Mouse (Mus musculus) brain, adult 2 months (tissue): ENCODE results near the gene St6galnac1.
"Not testable (repeated sequence)": the region's sequence is repeated elsewhere in the genome, so short reads cannot be mapped to it uniquely, and the experiment has no call there.

Experiments
- DNase-seq: peaks from one replicate; pipeline ENCODE4 v3.0.0; 2011; ENCODE audit warnings: low read depth, low spot score

Gene St6galnac1

DNA sequence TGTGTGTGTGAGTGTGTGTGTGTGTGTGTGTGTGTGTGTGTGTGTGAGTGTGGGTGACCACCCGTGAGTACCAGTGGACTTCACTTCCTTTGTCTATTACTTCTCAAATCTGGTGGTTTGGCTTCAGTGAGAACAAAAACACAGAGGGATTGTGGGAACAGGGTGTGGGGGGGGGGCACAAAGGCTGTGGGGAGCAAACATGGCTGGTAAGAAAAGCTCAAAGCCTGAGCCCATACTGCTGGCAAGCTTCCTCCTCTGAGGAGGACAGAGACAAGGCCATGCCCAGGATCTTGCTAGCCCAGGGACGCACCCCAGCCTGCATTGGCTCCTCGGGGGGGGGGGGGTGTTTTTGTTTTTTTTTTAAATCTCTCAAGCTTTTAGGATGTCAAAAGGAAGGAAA is 32.2 kb upstream of the St6galnac1 start:
- no peak for DNase-seq

GRCm38 (mm10) chr11:116807116-116807515 is 31.8 kb upstream of the St6galnac1 start:
- no peak for DNase-seq

GRCm38 (mm10) chr11:116806136-116807071 is 31.1 kb upstream of the St6galnac1 start:
- DNase-seq: no peak

GRCm38 (mm10) chr11:116802709-116803108 is 27.4 kb upstream of the St6galnac1 start:
- DNase-seq: no peak

- no peak for DNase-seq
Measured at GRCm38 (mm10) chr11:116801106-116801505, 25.8 kb upstream of the St6galnac1 start.

DNA sequence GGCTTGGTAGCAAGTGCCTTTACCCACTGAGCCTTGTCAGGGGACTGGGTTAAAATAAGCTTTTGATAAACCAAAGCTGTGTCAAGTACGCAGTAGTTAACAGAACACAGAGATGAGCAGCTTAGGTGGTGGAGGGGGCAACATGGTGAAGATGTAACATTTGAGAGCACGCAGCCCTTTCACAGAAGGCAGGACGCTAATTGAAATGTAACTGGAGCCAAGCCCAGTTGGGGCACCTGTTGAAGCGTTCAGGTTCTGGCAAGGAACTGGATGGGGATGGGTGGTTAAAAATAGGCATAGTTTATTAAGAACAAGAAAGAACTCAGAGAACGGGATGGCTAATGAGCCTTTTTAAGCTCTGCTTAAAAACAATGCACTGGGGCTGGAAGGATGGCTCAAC is 24.1 kb upstream of the St6galnac1 start:
- peak; percentile 33 for DNase-seq

DNA sequence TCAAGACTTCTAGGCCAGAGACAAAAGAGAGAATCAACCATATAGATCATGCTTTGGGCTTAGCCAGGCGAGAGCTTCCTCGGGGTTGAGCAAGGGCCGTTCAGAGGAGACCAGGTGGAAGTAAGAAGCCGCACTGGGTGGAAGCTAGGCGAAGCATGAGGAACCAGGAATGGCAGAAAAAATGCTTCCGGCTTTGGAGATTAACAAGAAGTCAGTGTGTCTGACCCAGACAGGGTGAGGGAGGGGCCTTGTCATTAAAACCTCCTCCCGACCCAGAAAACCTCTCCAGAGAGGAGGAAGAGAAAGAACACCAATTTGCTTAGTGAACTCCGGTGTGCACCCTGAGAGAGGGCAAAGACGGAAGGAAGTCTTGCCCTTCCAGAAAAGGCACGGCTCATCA is 8.9 kb upstream of the St6galnac1 start:
- DNase-seq: no peak

GRCm38 (mm10) chr11:116782737-116783145 is 7.4 kb upstream of the St6galnac1 start:
- peak; percentile 13 for DNase-seq

- no peak for DNase-seq
Measured at GRCm38 (mm10) chr11:116773205-116773604, 2.1 kb downstream of the St6galnac1 start.

GRCm38 (mm10) chr11:116769873-116770272 is 5.4 kb downstream of the St6galnac1 start:
- no peak for DNase-seq

GRCm38 (mm10) chr11:116764946-116765345 is 10.4 kb downstream of the St6galnac1 start:
- no peak for DNase-seq

- DNase-seq: no peak
Measured at GRCm38 (mm10) chr11:116764346-116764745, 11.0 kb downstream of the St6galnac1 start.

- no peak for DNase-seq
Measured at GRCm38 (mm10) chr11:116755191-116755590, 20.1 kb downstream of the St6galnac1 start.

GRCm38 (mm10) chr11:116753674-116754470 is 21.4 kb downstream of the St6galnac1 start:
- DNase-seq: peak; percentile 28

- DNase-seq: no peak
Measured at GRCm38 (mm10) chr11:116749733-116750132, 25.6 kb downstream of the St6galnac1 start.

- DNase-seq: not testable (repeated sequence)
Measured at GRCm38 (mm10) chr11:116748692-116749091, 26.6 kb downstream of the St6galnac1 start.

- not testable (repeated sequence) for DNase-seq
Measured at GRCm38 (mm10) chr11:116746822-116747221, 28.5 kb downstream of the St6galnac1 start.

DNA sequence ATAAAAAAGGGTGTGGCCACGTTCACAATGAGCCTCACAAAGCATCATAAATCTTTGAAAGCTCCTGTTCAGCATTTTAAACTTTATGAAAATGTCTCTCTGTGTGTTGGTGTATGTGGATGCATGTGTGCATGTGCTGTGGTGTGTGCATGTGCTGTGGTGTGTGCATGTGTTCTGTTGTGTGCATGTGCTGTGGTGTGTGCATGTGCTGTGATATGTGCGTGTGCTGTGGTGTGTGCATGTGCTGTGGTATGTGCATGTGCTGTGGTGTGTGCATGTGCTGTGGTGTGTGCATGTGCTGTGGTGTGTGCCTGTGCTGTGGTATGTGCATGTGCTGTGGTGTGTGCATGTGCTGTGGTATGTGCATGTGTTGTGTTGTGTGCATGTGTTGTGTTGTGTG is 29.9 kb downstream of the St6galnac1 start:
- not testable (repeated sequence) for DNase-seq

GRCm38 (mm10) chr11:116738411-116738810 is 36.9 kb downstream of the St6galnac1 start:
- no peak for DNase-seq

GRCm38 (mm10) chr11:116732536-116732935 is 42.8 kb downstream of the St6galnac1 start:
- no peak for DNase-seq

DNA sequence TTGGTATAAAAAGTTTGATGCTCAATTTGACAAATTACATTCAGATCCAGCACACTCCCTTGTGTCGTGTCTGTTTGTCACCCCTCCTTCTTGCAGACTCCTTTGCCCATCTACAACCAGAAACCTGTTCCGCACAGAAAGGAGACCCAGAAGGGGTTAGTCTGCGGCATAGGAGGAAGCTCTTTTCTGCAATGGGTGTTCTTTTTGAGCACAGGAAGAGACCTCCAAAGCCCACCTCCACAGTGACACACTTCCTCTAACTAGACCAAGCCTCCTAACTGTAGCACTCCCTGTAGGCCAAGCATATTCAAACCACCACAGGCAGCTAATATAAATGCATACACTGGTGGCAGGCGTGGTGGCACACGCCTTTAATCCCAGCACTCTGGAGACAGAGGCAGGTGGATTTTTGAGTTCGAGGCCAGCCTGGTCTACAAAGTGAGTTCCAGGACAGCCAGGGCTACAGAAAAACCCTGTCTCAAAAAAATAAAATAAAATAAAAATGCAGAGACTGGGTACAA is 44.2 kb downstream of the St6galnac1 start:
- not testable (repeated sequence) for DNase-seq
